Mouse (Mus musculus) lung, adult 2 months (tissue): Measurements from ENCODE around the gene Cdk14.

Source experiments
- CTCF ChIP-seq: fragments of 200-500 bp; IDR thresholded peaks from 2 replicates; pipeline ENCODE4 v1.5.1; 2011; ENCODE audit warnings: mild to moderate bottlenecking, low read length, control low read depth; ENCODE audit not compliant: insufficient read depth
- POLR2A ChIP-seq: fragments of 200-500 bp; IDR thresholded peaks from 2 replicates; pipeline ENCODE4 v1.6.1; 2011; ENCODE audit warnings: low read depth, mild to moderate bottlenecking, control low read depth, low read length, borderline replicate concordance; ENCODE audit errors: extremely low read depth

DNA sequence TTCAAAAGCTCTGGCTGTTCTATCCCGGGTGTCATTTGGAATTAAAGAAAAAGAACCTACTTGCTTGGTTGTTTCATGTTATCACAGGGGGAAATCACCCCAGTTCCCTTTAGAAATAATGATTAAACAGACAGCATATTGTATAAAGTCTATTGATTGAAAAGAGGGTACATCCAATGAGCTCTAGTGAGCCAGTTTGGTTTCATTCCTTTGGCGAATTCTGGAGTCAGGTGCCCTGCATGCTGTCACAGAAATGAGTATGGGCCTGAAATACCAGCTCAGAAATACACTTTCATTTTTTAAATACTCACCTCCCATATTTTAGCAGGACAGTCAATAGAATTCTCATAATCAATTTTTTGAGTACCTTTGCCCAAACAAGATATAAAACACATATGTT lies 598.1 kb downstream of the Cdk14 start:
- TF ChIP-seq POLR2A (no peak), CTCF (no peak)
